Mouse (Mus musculus): ENCODE measurements around the gene Kremen2. TPM values are rescaled to one million over a fixed set of nuclear protein-coding genes. Genes with fewer than 3 reads are reported as not detected.

The Kremen2 gene
- total RNA-seq, 2 experiments from 2014 or later: 0.48 to 0.81 TPM

DNA sequence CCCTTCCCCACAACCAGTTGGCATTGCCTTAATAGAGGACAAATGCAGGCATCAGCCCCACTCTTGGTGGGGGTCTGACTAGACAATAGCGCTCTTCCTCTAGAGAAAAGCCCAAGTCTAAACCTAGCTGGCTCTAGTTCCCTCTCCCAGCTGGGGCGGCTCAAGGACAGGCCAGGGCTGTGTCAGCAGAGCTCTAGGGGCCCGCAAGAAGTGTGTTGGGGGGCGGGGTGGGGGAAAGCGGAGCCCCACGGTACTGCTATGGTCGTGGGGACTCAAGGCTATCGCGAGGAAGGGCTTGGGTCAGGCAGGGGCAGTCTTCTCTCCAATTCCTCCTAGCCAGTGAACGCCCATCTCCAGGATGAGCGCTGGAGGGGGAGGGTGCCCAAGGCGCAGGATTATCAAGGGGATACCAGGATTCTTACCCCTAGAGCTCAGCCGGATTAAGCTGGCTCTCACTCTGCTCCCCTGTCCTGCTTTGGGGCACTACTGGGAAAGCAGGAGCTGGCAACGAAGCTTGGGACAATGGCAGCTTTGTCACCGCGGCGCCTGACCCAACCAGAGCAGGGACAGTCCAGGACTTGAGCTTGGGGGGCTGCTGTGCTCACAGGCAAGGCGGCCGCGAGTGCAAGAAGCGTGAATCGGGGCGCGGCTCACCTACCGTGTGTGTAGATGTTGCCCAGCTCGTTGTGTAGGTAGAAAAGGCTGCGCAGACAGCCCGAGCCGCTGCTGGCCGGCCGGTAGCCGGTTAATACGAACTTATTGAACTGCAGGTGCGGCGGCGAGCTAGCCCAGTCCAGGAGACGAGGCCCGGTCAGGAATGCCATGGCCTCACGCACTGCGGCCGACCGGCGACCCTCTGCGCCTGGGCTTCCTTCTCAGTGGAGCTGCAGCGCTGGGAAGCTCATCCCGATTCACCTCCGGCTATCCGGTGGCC, 6.2 kb downstream of the Kremen2 start:
- intact Hi-C loops (cut with DNase I): no loop called here
- DNase-seq (ENCODE audit: low spot score in 2 of 2): peak in 1 of 2 experiments; percentile 54

DNA sequence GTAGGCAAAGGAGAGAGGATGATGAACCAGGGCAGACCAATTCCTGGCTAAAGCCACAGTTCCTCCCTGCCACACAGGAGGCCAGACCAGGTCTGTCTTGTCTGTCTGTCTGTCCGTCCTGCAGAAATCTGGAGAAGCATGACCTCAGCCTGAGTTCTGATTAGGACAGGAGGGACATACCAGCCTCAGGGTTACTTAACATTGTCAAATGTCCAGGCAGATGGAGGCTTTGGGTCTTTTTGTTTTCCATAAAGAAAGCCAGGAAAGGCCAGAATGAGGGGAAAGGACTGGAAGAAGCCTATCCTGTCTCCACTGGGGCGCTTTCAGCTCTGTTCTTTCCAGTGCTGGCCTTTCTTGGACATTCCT, 6.8 kb downstream of the Kremen2 start:
- no peak for DNase-seq (ENCODE audit: low spot score in 2 of 2)
- intact Hi-C loops (cut with DNase I): no loop called here

GRCm38 (mm10) chr17:23737493-23738445, 7.9 kb downstream of the Kremen2 start:
- DNase-seq (ENCODE audit: low spot score in 2 of 2): no peak
- intact Hi-C loops (cut with DNase I): no loop called here

GRCm38 (mm10) chr17:23734341-23734740, 11.3 kb downstream of the Kremen2 start:
- no peak for DNase-seq (ENCODE audit: low spot score in 2 of 2)
- intact Hi-C loops (cut with DNase I): no loop called here

GRCm38 (mm10) chr17:23730441-23730840, 15.2 kb downstream of the Kremen2 start:
- DNase-seq (ENCODE audit: low spot score in 2 of 2): no peak
- intact Hi-C loops (cut with DNase I): no loop called here

GRCm38 (mm10) chr17:23726758-23727142, 18.9 kb downstream of the Kremen2 start:
- DNase-seq (ENCODE audit: low spot score in 2 of 2): peak; percentile 58 to 60

GRCm38 (mm10) chr17:23725999-23726757, 19.5 kb downstream of the Kremen2 start, which contains the start of gene Pkmyt1:
Gene Pkmyt1 (plus strand): TSS chr17:23726336.
- intact Hi-C loops (cut with DNase I): no loop called here

More at GRCm38 (mm10) chr17:23726758-23727142, 18.9 kb downstream of the Kremen2 start:
- intact Hi-C loops (cut with DNase I): no loop called here

DNA sequence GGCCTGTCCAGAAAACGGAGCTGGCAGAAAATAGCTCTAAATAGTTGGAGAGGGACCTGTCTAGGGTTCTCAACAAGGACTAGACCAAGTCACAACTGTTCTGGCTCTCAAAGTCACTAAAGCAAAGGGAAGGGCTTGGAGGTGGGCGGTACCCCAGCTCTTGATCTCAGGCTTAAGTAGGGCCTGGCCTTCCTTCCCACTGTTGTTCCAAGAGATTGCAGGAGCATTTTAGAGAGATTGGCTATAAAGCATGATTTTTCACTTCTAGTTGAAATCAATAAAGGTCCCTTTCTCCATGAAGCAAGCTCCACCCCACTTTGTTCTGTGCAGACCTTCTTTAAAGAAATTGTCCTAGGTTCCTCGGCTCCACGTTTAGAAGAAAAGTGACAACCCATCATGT, 20.2 kb downstream of the Kremen2 start:
- intact Hi-C loops (cut with DNase I): no loop called here
- DNase-seq (ENCODE audit: low spot score in 2 of 2): no peak

More at GRCm38 (mm10) chr17:23725999-23726757, 19.5 kb downstream of the Kremen2 start, which contains the start of gene Pkmyt1:
- peak; percentile 92 to 94 for DNase-seq (ENCODE audit: low spot score in 2 of 2)

DNA sequence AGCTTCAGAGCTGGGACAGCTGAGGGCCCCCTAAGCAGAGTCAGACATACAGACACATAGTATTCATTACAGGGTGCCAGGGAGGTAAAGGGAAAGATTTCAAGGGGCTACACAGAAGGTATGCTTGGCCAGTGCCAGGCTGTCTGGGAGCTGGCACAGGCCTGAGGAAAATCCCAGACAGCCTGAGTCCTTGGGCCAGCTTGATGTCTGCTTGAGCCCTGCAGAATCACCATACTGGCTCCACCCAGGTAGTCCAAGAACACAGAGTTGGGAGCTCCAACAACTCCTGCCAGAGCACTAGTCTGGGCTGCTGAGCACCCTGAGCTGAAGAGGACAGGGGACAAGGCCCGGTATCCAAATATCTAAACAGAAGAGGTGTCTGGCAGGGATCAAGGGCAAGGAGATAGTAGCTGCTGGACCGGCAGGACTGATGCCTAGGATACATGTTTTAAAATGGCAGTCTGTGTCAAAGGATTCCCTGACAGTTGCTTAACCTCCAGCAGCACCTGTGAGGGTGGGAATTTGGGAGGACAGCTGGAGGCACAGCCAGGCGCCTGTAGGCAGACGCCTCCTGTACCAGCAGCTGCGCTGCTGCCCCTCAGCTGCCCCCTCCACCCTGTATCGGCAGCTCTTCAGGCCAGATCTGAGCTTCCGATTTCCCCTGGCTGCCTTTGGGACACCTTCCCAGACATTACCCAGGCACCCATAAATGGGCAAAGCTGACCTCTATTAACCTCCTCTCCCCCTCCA, 23.1 kb downstream of the Kremen2 start, which contains the start of gene 1520401A03Rik:
Gene 1520401A03Rik (minus strand): TSS at position 408 of the 750 bp plus-strand sequence.
- no peak for DNase-seq (ENCODE audit: low spot score in 2 of 2)
- intact Hi-C loops (cut with DNase I): no loop called here

DNA sequence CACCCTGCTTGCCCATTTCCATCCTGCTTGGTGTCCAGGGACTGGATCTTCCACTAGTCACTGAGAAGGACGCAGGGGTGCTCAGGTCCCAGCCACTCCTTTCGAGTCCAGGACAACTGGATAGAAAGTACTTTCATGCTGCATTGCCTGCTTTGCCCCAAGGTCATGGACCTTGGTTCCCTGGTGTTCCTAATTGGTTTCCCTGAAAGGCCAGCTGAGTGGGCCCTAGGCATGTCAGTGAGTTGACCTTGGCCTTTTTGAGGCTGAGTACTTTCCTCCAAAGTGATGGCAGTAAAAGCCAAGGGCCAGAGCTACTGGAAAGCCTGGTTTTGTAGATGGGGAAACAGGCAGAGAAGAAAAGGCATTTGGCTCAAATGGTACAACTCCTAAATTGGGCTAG, 23.7 kb downstream of the Kremen2 start:
- no peak for DNase-seq (ENCODE audit: low spot score in 2 of 2)
- intact Hi-C loops (cut with DNase I): no loop called here

DNA sequence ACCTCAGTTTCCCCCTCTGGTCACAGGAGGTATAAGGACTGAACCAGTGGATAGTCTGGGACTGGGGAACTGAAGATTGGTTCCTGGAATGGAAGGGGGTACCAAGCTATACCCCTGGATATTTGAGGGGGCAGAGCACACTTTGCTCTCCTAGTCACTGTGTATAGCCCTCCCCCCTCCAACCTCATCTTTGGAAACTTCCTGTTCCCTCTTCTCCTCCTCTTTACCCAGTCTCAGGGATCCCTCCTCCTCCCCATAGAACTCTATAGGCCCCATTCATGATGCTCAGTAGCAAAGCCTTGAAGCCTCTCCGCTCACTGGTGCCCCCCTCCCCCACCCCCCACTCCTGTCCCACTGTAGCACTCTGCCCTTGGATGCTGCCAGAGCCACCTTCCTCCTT, 26.2 kb downstream of the Kremen2 start:
- intact Hi-C loops (cut with DNase I): no loop called here

GRCm38 (mm10) chr17:23717003-23717402, 28.6 kb downstream of the Kremen2 start:
- no peak for DNase-seq (ENCODE audit: low spot score in 2 of 2)
- intact Hi-C loops (cut with DNase I): no loop called here

More for the DNA sequence above, 26.2 kb downstream of the Kremen2 start:
- no peak for DNase-seq (ENCODE audit: low spot score in 2 of 2)

DNA sequence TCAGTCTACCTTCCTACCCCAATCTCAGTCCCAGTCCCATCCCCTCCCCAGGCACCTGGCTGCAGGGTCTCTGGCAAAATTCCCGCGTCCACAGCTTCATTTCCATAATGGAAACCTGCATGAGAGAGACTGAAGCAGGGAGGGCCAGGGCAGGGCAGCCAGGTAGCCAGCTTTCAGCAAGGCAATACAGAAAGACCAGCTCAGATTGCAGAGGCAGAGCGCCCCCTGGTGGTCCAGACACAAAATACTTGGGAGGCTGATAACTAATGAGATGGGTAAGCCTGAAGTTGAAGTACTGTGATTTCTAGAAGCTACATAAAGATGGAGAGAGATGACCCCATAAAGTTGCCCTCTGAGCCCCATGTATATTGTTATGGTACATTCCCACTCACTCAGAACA, 39.4 kb downstream of the Kremen2 start:
- DNase-seq (ENCODE audit: low spot score in 2 of 2): peak; percentile 70 to 74
- intact Hi-C loops (cut with DNase I): loop anchor here (5.0 kb wide), 1 partner anchor 34 kb away; the partner anchor contains the start of genes Hcfc1r1 and Thoc6

DNA sequence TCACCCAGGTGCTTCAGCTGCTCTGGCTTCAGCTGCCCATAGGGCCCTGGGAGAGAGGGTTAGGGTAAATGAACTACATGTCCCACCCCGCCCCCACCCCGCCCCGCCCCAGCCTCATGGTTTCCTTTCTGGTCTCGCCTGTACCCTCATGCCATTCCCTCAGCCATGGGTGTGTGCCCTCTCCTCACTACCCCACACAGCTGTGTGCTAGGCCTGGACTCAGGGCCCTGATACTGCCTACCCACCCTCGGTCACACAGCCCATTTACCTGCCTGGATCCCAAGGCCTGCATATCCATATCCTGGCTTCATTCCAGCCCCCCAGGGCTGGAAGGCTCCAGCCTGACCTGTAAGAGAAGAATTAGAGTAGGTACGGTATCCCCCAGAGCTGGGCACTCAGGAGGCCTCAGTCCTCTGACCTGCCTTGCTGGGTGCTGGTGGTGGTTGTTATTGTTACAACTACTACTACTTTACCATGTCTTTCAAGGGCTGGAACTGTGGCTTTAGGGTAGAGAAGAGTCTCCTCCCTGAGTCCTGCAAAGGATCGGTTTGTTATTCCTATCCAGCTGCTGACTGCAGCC, 40.0 kb downstream of the Kremen2 start:
- DNase-seq (ENCODE audit: low spot score in 2 of 2): no peak
- intact Hi-C loops (cut with DNase I): loop anchor here (5.0 kb wide), 1 partner anchor 33 kb away; the partner anchor contains the start of genes Hcfc1r1 and Thoc6

GRCm38 (mm10) chr17:23704741-23705140, 40.9 kb downstream of the Kremen2 start:
- DNase-seq (ENCODE audit: low spot score in 2 of 2): peak; percentile 17 to 23
- intact Hi-C loops (cut with DNase I): loop anchor here (5.0 kb wide), 2 partner anchors 32 to 137 kb away; partner anchors contain the start of genes Hcfc1r1 and Thoc6

GRCm38 (mm10) chr17:23703301-23703700, 42.3 kb downstream of the Kremen2 start:
- DNase-seq (ENCODE audit: low spot score in 2 of 2): peak; percentile 16 to 30
- intact Hi-C loops (cut with DNase I): loop anchor here (5.0 kb wide), 1 partner anchor 136 kb away; no protein-coding TSS in a partner anchor

GRCm38 (mm10) chr17:23700079-23700478, 45.6 kb downstream of the Kremen2 start:
- intact Hi-C loops (cut with DNase I): loop anchor here (5.0 kb wide), 1 partner anchor 133 kb away; no protein-coding TSS in a partner anchor
- DNase-seq (ENCODE audit: low spot score in 2 of 2): peak; percentile 87

All from left cerebral cortex, postnatal 36 days (tissue).